Mouse (Mus musculus) limb, embryonic 14.5 days (tissue): Measurements from ENCODE around the gene Sirpa. TPM values are rescaled to one million over a fixed set of nuclear protein-coding genes. Genes with fewer than 3 reads are reported as not detected.

Source experiments
- ATAC-seq: fragments of 200-750 bp; cut with Nextera tagmentation; 2 replicates; pipeline ENCODE4 v1.8.0; 2017; ENCODE audit warnings: low read depth, moderate number of reproducible peaks, moderate TSS enrichment; ENCODE audit not compliant: low FRiP score
- DNase-seq: peaks from one replicate; pipeline ENCODE4 v3.0.0-alpha.2; 2015; ENCODE audit warnings: low spot score
- H3K27ac ChIP-seq: fragments of 300-500 bp; sonication (generic); replicated peaks from 2 replicates; pipeline ENCODE4 v1.5.1; 2014; ENCODE audit warnings: low read depth, mild to moderate bottlenecking, low read length, moderate library complexity, mixed read lengths
- H3K27me3 ChIP-seq: fragments of 300-500 bp; sonication (generic); 2 replicates; pipeline ENCODE4 v1.6.1; 2014; ENCODE audit warnings: low read length, mixed read lengths; ENCODE audit not compliant: control insufficient read depth, insufficient read depth
- H3K36me3 ChIP-seq: fragments of 300-500 bp; sonication (generic); 2 replicates; pipeline ENCODE4 v1.6.1; 2014; ENCODE audit warnings: mild to moderate bottlenecking, low read length, moderate library complexity, mixed read lengths; ENCODE audit not compliant: control insufficient read depth, insufficient read depth
- H3K4me1 ChIP-seq: fragments of 300-500 bp; sonication (generic); 2 replicates; pipeline ENCODE4 v1.6.1; 2014; ENCODE audit warnings: antibody characterized with exemption, low read length, mixed read lengths; ENCODE audit not compliant: control insufficient read depth, insufficient read depth
- H3K4me2 ChIP-seq: fragments of 300-500 bp; sonication (generic); replicated peaks from 2 replicates; pipeline ENCODE4 v1.6.1; 2014; ENCODE audit warnings: low read depth, mild to moderate bottlenecking, low read length, moderate library complexity; ENCODE audit not compliant: severe bottlenecking
- H3K4me3 ChIP-seq: fragments of 300-500 bp; sonication (generic); replicated peaks from 2 replicates; pipeline ENCODE4 v1.5.1; 2014; ENCODE audit warnings: low read length
- H3K9ac ChIP-seq: fragments of 300-500 bp; sonication (generic); 2 replicates; pipeline ENCODE4 v1.6.1; 2014; ENCODE audit warnings: mild to moderate bottlenecking, low read depth, low read length, moderate library complexity; ENCODE audit not compliant: severe bottlenecking
- H3K9me3 ChIP-seq: fragments of 300-500 bp; sonication (generic); 2 replicates; pipeline ENCODE4 v1.6.1; 2016; ENCODE audit warnings: low read length; ENCODE audit not compliant: control insufficient read depth
- POLR2A ChIP-seq: fragments of 200-500 bp; IDR thresholded peaks from 2 replicates; pipeline ENCODE4 v1.8.0; 2012; ENCODE audit warnings: inconsistent platforms, mild to moderate bottlenecking, moderate library complexity, borderline replicate concordance; ENCODE audit not compliant: insufficient read depth, insufficient read length; ENCODE audit errors: extremely low read depth
- WGBS: fragments of 180-500 bp; shearing (Covaris S2); extraction: QIAGEN DNeasy Blood & Tissue Kit; methylation state at CpG from one replicate; pipeline ENCODE4 v1.1.7; 2014; 5-methylcytosine and 5-hydroxymethylcytosine counted together
- polyA plus RNA-seq, 2 experiments: library from polyadenylated mRNA; depleted of rRNA in 1 of 2; stranded (reverse) in 1 of 2; unstranded in 1 of 2; fragments of >200 nt; fragmentation: Nextera tagmentation in 1 of 2; extraction: Ambion mirVana in 1 of 2; gene quantifications; 2 replicates each; pipeline versions ENCODE4 v1.2.1 to v1.2.3; 2012 to 2014

The Sirpa gene
- polyA plus RNA-seq, 2 experiments: 34.7 to 39.6 TPM

- Histone ChIP-seq H3K9ac (no peak overlapping the region), H3K36me3 (no peaks in the 10 kb centered on the region), H3K4me3 (no peak overlapping the region), H3K27ac (no peak overlapping the region), H3K4me2 (no peak overlapping the region), H3K4me1 (peaks cover 10% of the 10 kb centered on the region), H3K9me3 (no peaks in the 10 kb centered on the region), H3K27me3 (no peaks in the 10 kb centered on the region)
- DNase-seq (no peak), ATAC-seq (no peak)
- TF ChIP-seq POLR2A: no peak
- WGBS: 89% methylated on average over 15 of the region's 15 CpGs
These were observed 4.0 kb downstream of the Sirpa start for GRCm38 (mm10) chr2:129596555-129597172.

GRCm38 (mm10) chr2:129597581-129597980 lies 4.9 kb downstream of the Sirpa start:
- ATAC-seq (no peak), DNase-seq (no peak)
- peaks cover 10% of the 10 kb centered on the region for H3K4me1 ChIP-seq
- TF ChIP-seq POLR2A: no peak
- H3K4me2 ChIP-seq: no peak overlapping the region
- H3K27me3 ChIP-seq: no peaks in the 10 kb centered on the region
- no peak overlapping the region for H3K27ac ChIP-seq
- no peak overlapping the region for H3K4me3 ChIP-seq
- H3K9me3 ChIP-seq: no peaks in the 10 kb centered on the region
- no peaks in the 10 kb centered on the region for H3K36me3 ChIP-seq
- no peak overlapping the region for H3K9ac ChIP-seq
- WGBS: 63% methylated on average over 1 of the region's 1 CpGs

DNA sequence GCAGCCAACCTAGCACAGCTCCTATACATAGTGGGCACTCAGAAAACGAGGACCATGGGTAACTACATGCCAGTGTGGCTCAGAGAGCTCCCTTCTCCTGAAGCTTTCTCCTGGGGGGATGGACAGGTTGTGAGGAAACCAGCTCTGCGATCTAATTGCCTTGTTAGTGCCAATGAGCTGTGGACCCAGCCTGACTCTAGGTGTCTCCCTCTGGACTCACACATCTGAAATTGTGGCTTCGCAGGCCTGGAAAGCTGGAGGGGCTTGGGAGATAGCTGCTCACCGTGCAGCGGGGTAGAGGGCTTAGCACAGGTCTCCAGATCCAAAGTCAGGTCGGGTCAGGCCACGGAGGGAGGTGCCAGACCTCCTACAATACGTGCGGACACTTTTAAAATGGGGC lies 5.5 kb downstream of the Sirpa start:
- Histone ChIP-seq H3K27me3 (no peaks in the 10 kb centered on the region), H3K4me1 (peaks cover 10% of the 10 kb centered on the region), H3K27ac (no peak overlapping the region), H3K9me3 (no peaks in the 10 kb centered on the region), H3K9ac (no peak overlapping the region), H3K4me3 (no peak overlapping the region), H3K4me2 (no peak overlapping the region), H3K36me3 (no peaks in the 10 kb centered on the region)
- no peak for TF ChIP-seq POLR2A
- DNase-seq (no peak), ATAC-seq (no peak)
- 60% methylated on average over 9 of the region's 9 CpGs for WGBS

GRCm38 (mm10) chr2:129599231-129600084 lies 6.8 kb downstream of the Sirpa start:
- Histone ChIP-seq H3K4me3 (no peak overlapping the region), H3K36me3 (no peaks in the 10 kb centered on the region), H3K27me3 (no peaks in the 10 kb centered on the region), H3K9me3 (no peaks in the 10 kb centered on the region), H3K9ac (no peak overlapping the region), H3K4me1 (peaks cover 2% of the 10 kb centered on the region; the same call in 1 of the 2 replicates), H3K4me2 (no peak overlapping the region), H3K27ac (no peak overlapping the region)
- no peak for ATAC-seq
- 52% methylated on average over 8 of the region's 8 CpGs for WGBS
- no peak for TF ChIP-seq POLR2A
- no peak for DNase-seq

- Histone ChIP-seq H3K4me1 (peaks cover 4% of the 10 kb centered on the region; the same call in 1 of the 2 replicates), H3K9me3 (no peaks in the 10 kb centered on the region), H3K4me2 (no peak overlapping the region), H3K9ac (no peak overlapping the region), H3K27ac (no peak overlapping the region), H3K36me3 (no peaks in the 10 kb centered on the region), H3K4me3 (no peak overlapping the region), H3K27me3 (no peaks in the 10 kb centered on the region)
- DNase-seq: no peak
- no peak for TF ChIP-seq POLR2A
- WGBS: 69% methylated on average over 1 of the region's 1 CpGs
- no peak for ATAC-seq
These were observed 8.5 kb downstream of the Sirpa start for GRCm38 (mm10) chr2:129601059-129601650.
